Comparison of ENCODE assay signal across 26 mouse cellular contexts in the genomic region with DNA sequence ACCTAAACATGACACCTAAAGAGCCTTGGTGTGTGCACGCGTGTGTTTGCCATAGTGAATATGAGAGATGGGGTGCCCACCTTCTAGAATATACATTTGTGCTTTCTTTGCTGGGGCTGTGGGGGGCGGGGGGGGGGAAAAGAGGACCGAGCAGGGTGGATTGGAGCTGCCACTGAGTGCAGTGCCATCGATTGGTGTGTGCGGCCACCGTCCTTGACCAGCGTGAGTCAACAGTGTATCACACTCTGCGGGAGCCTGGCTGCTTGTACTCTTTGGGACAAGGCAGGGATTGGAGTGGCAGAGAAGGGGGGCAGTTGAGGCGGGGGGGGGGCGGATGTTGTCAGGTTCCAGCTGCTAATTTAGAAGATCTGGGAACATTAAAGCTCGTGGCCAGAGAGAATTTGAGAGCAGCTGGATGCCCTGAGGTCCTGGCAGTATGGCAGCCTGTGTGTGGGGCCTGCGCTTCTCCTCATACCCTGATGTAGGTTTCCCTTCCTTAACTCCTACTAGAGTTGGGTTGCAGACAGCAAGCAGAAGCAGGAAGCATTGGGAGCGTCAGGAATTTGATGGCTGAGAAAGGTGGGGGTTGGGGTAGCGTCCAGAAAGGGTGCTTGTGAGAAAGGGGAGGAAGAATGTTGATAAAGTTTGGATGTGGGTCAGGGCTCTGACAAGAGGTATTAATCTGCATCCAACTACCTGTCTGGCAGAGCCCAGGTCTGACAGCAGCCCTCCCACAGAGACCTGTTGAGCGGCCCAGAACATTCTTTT. TPM values are rescaled to one million over a fixed set of nuclear protein-coding genes. Genes with fewer than 3 reads are reported as not detected.
A peak's percentile ranks its signal among the peaks of the same experiment; 100 is the strongest.
DNase-seq lines count a peak whose midpoint lies in the region; ATAC-seq and TF ChIP-seq lines count a peak whose summit lies in the region.
"Had no signal": no experiment of that assay in that cellular context is flagged by ENCODE, and none has a peak within 500 bp of the region (broad histone marks: within the 10 kb centered on the region; RNA-seq: fewer than 3 reads in every experiment).

No protein-coding gene starts in this region.

- peaks cover 35% of the 10 kb centered on the region for H3K27me3 ChIP-seq in forebrain, embryonic 11.5 days (ENCODE audit: control insufficient read depth, insufficient read depth, low read length)
- peaks cover 35% of the 10 kb centered on the region for H3K27me3 ChIP-seq in forebrain, postnatal 0 days (ENCODE audit: insufficient read depth, low read length)
- peaks cover 35% of the 10 kb centered on the region for H3K27me3 ChIP-seq in liver, embryonic 11.5 days (replicated peaks; ENCODE audit: control insufficient read depth, insufficient read depth, low read length)
- peaks cover 4% of the 10 kb centered on the region; the same call in 1 of the 2 replicates for H3K27me3 ChIP-seq in liver, postnatal 0 days (ENCODE audit: insufficient read depth, low read length)

- H3K4me1 ChIP-seq in forebrain, embryonic 11.5 days (replicated peaks; ENCODE audit: control insufficient read depth, insufficient read depth, low read length) = no peaks in the 10 kb centered on the region
- H3K4me1 ChIP-seq in forebrain, postnatal 0 days (ENCODE audit: insufficient read depth) = no peaks in the 10 kb centered on the region
- H3K4me1 ChIP-seq in liver, embryonic 11.5 days (replicated peaks; ENCODE audit: control insufficient read depth, insufficient read depth, low read length) = peaks cover 18% of the 10 kb centered on the region
- H3K4me1 ChIP-seq in liver, postnatal 0 days (ENCODE audit: insufficient read depth) = peaks cover 27% of the 10 kb centered on the region
- H3K4me1 ChIP-seq: embryonic facial prominence, embryonic 15.5 days; hindbrain, embryonic 10.5 days; intestine, embryonic 15.5 days; limb, embryonic 12.5 days; midbrain, embryonic 13.5 days had no signal

- no peaks in the 10 kb centered on the region for H3K36me3 ChIP-seq in forebrain, embryonic 11.5 days (ENCODE audit: control insufficient read depth, insufficient read depth, low read length)
- H3K36me3 ChIP-seq in forebrain, postnatal 0 days (ENCODE audit: insufficient read depth) = no peaks in the 10 kb centered on the region
- H3K36me3 ChIP-seq in liver, embryonic 11.5 days (ENCODE audit: control insufficient read depth, insufficient read depth, low read length) = no peaks in the 10 kb centered on the region
- H3K36me3 ChIP-seq in liver, postnatal 0 days (replicated peaks; ENCODE audit: insufficient read depth, low read length) = peaks cover 19% of the 10 kb centered on the region
- H3K36me3 ChIP-seq: embryonic facial prominence, embryonic 15.5 days; hindbrain, embryonic 10.5 days; intestine, embryonic 15.5 days; limb, embryonic 12.5 days; midbrain, embryonic 13.5 days had no signal

- H3K27ac ChIP-seq in forebrain, embryonic 11.5 days (ENCODE audit: low read depth, low read length) = no peak overlapping the region
- no peak overlapping the region for H3K27ac ChIP-seq in forebrain, postnatal 0 days (ENCODE audit: low read depth, low read length)
- H3K27ac ChIP-seq in liver, embryonic 11.5 days (ENCODE audit: low read depth, low read length) = no peak overlapping the region; the same call in 1 of the 2 replicates
- peak overlapping the region; percentile 46 for H3K27ac ChIP-seq in liver, postnatal 0 days (ENCODE audit: low read depth)
- H3K27ac ChIP-seq: embryonic facial prominence, embryonic 15.5 days; hindbrain, embryonic 10.5 days; intestine, embryonic 15.5 days; layer of hippocampus, adult 2 months; limb, embryonic 12.5 days; midbrain, embryonic 13.5 days had no signal

- no peak overlapping the region for H3K9ac ChIP-seq in forebrain, embryonic 11.5 days (ENCODE audit: low read length)
- no peak overlapping the region for H3K9ac ChIP-seq in forebrain, postnatal 0 days
- H3K9ac ChIP-seq in liver, embryonic 11.5 days (ENCODE audit: low read depth, low read length) = no peak overlapping the region
- H3K9ac ChIP-seq in liver, postnatal 0 days (replicated peaks) = no peak overlapping the region
- H3K9ac ChIP-seq: embryonic facial prominence, embryonic 15.5 days; intestine, embryonic 15.5 days; limb, embryonic 12.5 days; lung, embryonic 14.5 days; midbrain, embryonic 13.5 days had no signal

- H3K4me2 ChIP-seq in forebrain, embryonic 11.5 days (ENCODE audit: low read depth, low read length, severe bottlenecking) = no peak overlapping the region
- no peak overlapping the region for H3K4me2 ChIP-seq in forebrain, postnatal 0 days (ENCODE audit: low read depth)
- H3K4me2 ChIP-seq in liver, embryonic 11.5 days = no peak overlapping the region
- H3K4me2 ChIP-seq in liver, postnatal 0 days (ENCODE audit: low read depth, low read length) = no peak overlapping the region
- H3K4me2 ChIP-seq: embryonic facial prominence, embryonic 15.5 days; heart, embryonic 11.5 days; intestine, embryonic 15.5 days; limb, embryonic 12.5 days; lung, embryonic 14.5 days; midbrain, embryonic 13.5 days had no signal

- ATAC-seq in forebrain, embryonic 11.5 days (replicated peaks; ENCODE audit: low FRiP score) = no peak
- ATAC-seq in forebrain, postnatal 0 days = no peak
- peak; percentile 62; the same call in 1 of the 2 replicates for ATAC-seq in liver, embryonic 11.5 days (replicated peaks; ENCODE audit: low FRiP score)
- ATAC-seq in liver, postnatal 0 days = peak; percentile 75
- ATAC-seq: forebrain, embryonic 16.5 days; hindbrain, embryonic 16.5 days; intestine, embryonic 15.5 days; midbrain, embryonic 13.5 days had no signal

- no peak overlapping the region for H3K4me3 ChIP-seq in forebrain, embryonic 11.5 days (ENCODE audit: low read depth, low read length)
- no peak overlapping the region for H3K4me3 ChIP-seq in forebrain, postnatal 0 days (ENCODE audit: low read depth, low read length)
- no peak overlapping the region for H3K4me3 ChIP-seq in liver, embryonic 11.5 days (ENCODE audit: low read depth, low read length)
- H3K4me3 ChIP-seq in liver, postnatal 0 days (ENCODE audit: low read depth, low read length) = no peak overlapping the region
- H3K4me3 ChIP-seq: embryonic facial prominence, embryonic 15.5 days; hindbrain, embryonic 10.5 days; intestine, embryonic 15.5 days; layer of hippocampus, adult 2 months; limb, embryonic 12.5 days; megakaryocyte, embryonic 14.5 days; midbrain, embryonic 13.5 days had no signal

- no peak for TF ChIP-seq CTCF in forebrain, postnatal 0 days (IDR thresholded peaks at IDR 0.05; ENCODE audit: low read depth)
- no peak for TF ChIP-seq CTCF in liver, postnatal 0 days (IDR thresholded peaks at IDR 0.05; ENCODE audit: low read depth)

- DNase-seq in forebrain, embryonic 11.5 days (ENCODE audit: low spot score) = peak; percentile 46
- DNase-seq in forebrain, postnatal 0 days = no peak
- DNase-seq in adrenal gland, postnatal 10 days = peak; percentile 72
- DNase-seq in liver, embryonic 11.5 days (ENCODE audit: low spot score) = no peak
- peak; percentile 67 for DNase-seq in liver, postnatal 0 days
- no peak for DNase-seq in thymus, postnatal 36 days
- DNase-seq in gastrocnemius, postnatal 10 days = no peak
- DNase-seq in gastrocnemius, adult 8-10 months (ENCODE audit: low spot score in 2 of 2) = no peak
- DNase-seq: cerebellum, adult 11 months; cerebellum, adult 9-11 months; kidney, adult 9 months; kidney, postnatal 25 days; layer of hippocampus, postnatal 36 days; lung, embryonic 14.5 days; lung, postnatal 36 days; thymus, adult 18-20 months had no signal

- no peak for TF ChIP-seq EP300 in liver, postnatal 0 days (IDR thresholded peaks at IDR 0.05; ENCODE audit: low read depth)

- H3K9me3 ChIP-seq in forebrain, embryonic 11.5 days (ENCODE audit: control insufficient read depth, low read length) = no peaks in the 10 kb centered on the region
- H3K9me3 ChIP-seq in forebrain, postnatal 0 days (ENCODE audit: low read length) = no peaks in the 10 kb centered on the region
- no peaks in the 10 kb centered on the region for H3K9me3 ChIP-seq in liver, embryonic 11.5 days (ENCODE audit: control insufficient read depth, low read length)
- no peaks in the 10 kb centered on the region for H3K9me3 ChIP-seq in liver, postnatal 0 days (ENCODE audit: low read length)
- H3K9me3 ChIP-seq: embryonic facial prominence, embryonic 15.5 days; hindbrain, embryonic 10.5 days; intestine, embryonic 15.5 days; limb, embryonic 12.5 days; midbrain, embryonic 13.5 days had no signal

- WGBS in forebrain, embryonic 11.5 days = 66% methylated on average over 16 of the region's 16 CpGs
- 72% methylated on average over 15 of the region's 16 CpGs for WGBS in forebrain, postnatal 0 days
- 65% methylated on average over 16 of the region's 16 CpGs for WGBS in liver, embryonic 11.5 days
- WGBS in liver, postnatal 0 days (ENCODE audit: insufficient replicate concordance) = 63% methylated on average over 16 of the region's 16 CpGs

RNA-seq across cellular contexts. Expression of gene Hhex, which starts 6.3 kb away (rescaled TPM):
- 4.5 and 5.1 TPM in 2 replicates for polyA plus RNA-seq in forebrain, embryonic 11.5 days (2014; fragmentation: Nextera tagmentation; extraction: Ambion mirVana)
- 0.69 and 1.1 TPM in 2 replicates for total RNA-seq in forebrain, postnatal 0 days (2014; rRNA removed)
- 2.1 and 3.4 TPM in 2 replicates for polyA plus RNA-seq in forebrain, postnatal 0 days (2015; fragmentation: Nextera tagmentation; extraction: Ambion mirVana)
- total RNA-seq in adrenal gland, postnatal 10 days (2021) = 10 to 100 TPM; 19.8 to 26.7 TPM
- polyA plus RNA-seq in liver, embryonic 11.5 days (2014; fragmentation: Nextera tagmentation; extraction: Ambion mirVana) = 46.6 and 47.6 TPM in 2 replicates
- polyA plus RNA-seq in liver, postnatal 0 days (2015; fragmentation: Nextera tagmentation; extraction: Ambion mirVana) = 54.5 and 56.4 TPM in 2 replicates
- 1 to 10 TPM; 3.5 to 5.7 TPM for total RNA-seq in gastrocnemius, postnatal 10 days (2021)
- total RNA-seq in gastrocnemius, adult 8-10 months (2022) = 1 to 10 TPM in 3 of 4 experiments, under 1 TPM in 1; 0.92 to 1.4 (median 1.1) TPM

Comparison
In these comparisons a context has a peak if more than half of its experiments do, and no peak if none do; other contexts are left out.
1. DNase-seq: peak in forebrain, embryonic 11.5 days (single experiment), adrenal gland, postnatal 10 days (single experiment) and liver, postnatal 0 days (single experiment); none in forebrain, postnatal 0 days (single experiment), liver, embryonic 11.5 days (single experiment), thymus, postnatal 36 days (0 of 2), gastrocnemius, postnatal 10 days (single experiment) and gastrocnemius, adult 8-10 months (0 of 2).
2. ATAC-seq: peak in liver, embryonic 11.5 days (single experiment) and liver, postnatal 0 days (single experiment); none in forebrain, embryonic 11.5 days (single experiment) and forebrain, postnatal 0 days (single experiment).